Mouse (Mus musculus) heart, embryonic 15.5 days (tissue): ENCODE data around the gene Gpc3. TPM values are rescaled to one million over a fixed set of nuclear protein-coding genes. Genes with fewer than 3 reads are reported as not detected.

Experiments used
- microRNA counts: library from miRNA; unstranded; fragments of <30 nt; microRNA quantifications from one replicate; lab custom pipeline; 2016
- microRNA-seq: library from miRNA; unstranded; fragments of <30 nt; microRNA quantifications from one replicate; pipeline ENCODE4, GENCODE M21; 2016
- polyA plus RNA-seq: library from polyadenylated mRNA; unstranded; fragments of >200 nt; fragmentation: Nextera tagmentation; extraction: Ambion mirVana; gene quantifications from 2 replicates; pipeline ENCODE4 v1.2.1, GENCODE M21; 2015

Gpc3 gene
- polyA plus RNA-seq, 1 experiment from 2014 or later, result 447 TPM

MicroRNA genes within 50 kb of the gene (microRNA counts, 519-probe panel; counts per million panel counts)
- microRNA mmu-miR-717 (lab: Ali Mortazavi, UCI), result 2,388 counts per million, percentile 46 among the panel's probes with 10 or more counts

Small RNAs within 50 kb of the gene (microRNA-seq; reads per million reads assigned to microRNA genes)
- gene Mir6384, result not detected
- gene Mir717, result not detected

Other genes starting within 250 kb of the Gpc3 start
- 0.39 and 0.52 TPM in 2 replicates for gene Ccdc160, start 177.2 kb upstream of the Gpc3 start, polyA plus RNA-seq